ENCODE assay signal across 12 mouse cellular contexts in the genomic region with DNA sequence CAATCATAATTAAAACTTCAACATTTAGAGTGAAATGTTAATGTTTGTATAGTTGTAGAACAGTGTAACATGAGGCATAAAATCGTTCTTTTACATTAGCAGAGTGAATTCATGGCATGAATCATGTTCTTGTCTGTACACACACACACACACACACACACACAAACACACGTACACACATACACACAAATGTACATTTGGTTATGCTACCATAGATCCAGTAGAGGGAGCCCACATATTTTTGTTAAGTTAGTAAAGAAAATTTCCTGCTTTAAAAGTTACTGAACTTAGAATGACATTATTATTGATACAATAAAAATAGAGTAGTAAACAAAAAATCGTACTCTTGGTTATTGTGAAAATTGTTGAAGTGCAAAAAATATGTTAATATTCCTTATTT. TPM values are rescaled to one million over a fixed set of nuclear protein-coding genes. Genes with fewer than 3 reads are reported as not detected.
A peak's percentile ranks its signal among the peaks of the same experiment; 100 is the strongest.
DNase-seq lines count a peak whose midpoint lies in the region; ATAC-seq and TF ChIP-seq lines count a peak whose summit lies in the region.
"Had no signal": no experiment of that assay in that cellular context is flagged by ENCODE, and none has a peak within 500 bp of the region (broad histone marks: within the 10 kb centered on the region; RNA-seq: fewer than 3 reads in every experiment).

No protein-coding gene starts in this region.

- intact Hi-C loops in left cerebral cortex, adult 2 months (cut with DNase I): loop anchor here (2.0 kb wide), 1 partner anchor 112 kb away; no protein-coding TSS in a partner anchor
- intact Hi-C loops in left cerebral cortex, postnatal 4 days (cut with DNase I): loop anchor here (5.0 kb wide), 1 partner anchor 112 kb away; no protein-coding TSS in a partner anchor

- peak; percentile 52 for TF ChIP-seq RAD21 in CH12.LX (IDR thresholded peaks at IDR 0.05; ENCODE audit: low read depth, low read length)

- no peak for TF ChIP-seq POLR2A in CH12.LX (IDR thresholded peaks at IDR 0.05; ENCODE audit: low read depth, low read length)

- H3K4me3 ChIP-seq in embryonic facial prominence, embryonic 11.5 days (ENCODE audit: low read depth, low read length): no peak overlapping the region
- H3K4me3 ChIP-seq in embryonic facial prominence, embryonic 10.5 days: no peak overlapping the region
- no peak overlapping the region for H3K4me3 ChIP-seq in left cerebral cortex, adult 2 months
- no peak overlapping the region for H3K4me3 ChIP-seq in CH12.LX (replicated peaks in 1 of 3; ENCODE audit: low read depth in 2 of 3, low read length in 2 of 3, poor library complexity in 1 of 3)
- H3K4me3 ChIP-seq: myocyte had no signal

- no peaks in the 10 kb centered on the region for H3K36me3 ChIP-seq in embryonic facial prominence, embryonic 11.5 days (replicated peaks; ENCODE audit: control insufficient read depth, insufficient read depth, low read depth, low read length)
- no peaks in the 10 kb centered on the region for H3K36me3 ChIP-seq in embryonic facial prominence, embryonic 10.5 days (replicated peaks)
- no peaks in the 10 kb centered on the region for H3K36me3 ChIP-seq in CH12.LX (replicated peaks in 1 of 2; ENCODE audit: control insufficient read depth in 1 of 2, insufficient read depth in 1 of 2, low read length in 1 of 2)

- H3K9ac ChIP-seq in embryonic facial prominence, embryonic 11.5 days (replicated peaks; ENCODE audit: low read length): no peak overlapping the region
- H3K9ac ChIP-seq in CH12.LX (ENCODE audit: insufficient read depth, low read depth): no peak overlapping the region

- TF ChIP-seq CTCF in left cerebral cortex, adult 2 months (IDR thresholded peaks at IDR 0.05): peak; percentile 57
- peak in 1 of 2 experiments; percentile 66; a peak in 2 of 4 replicates for TF ChIP-seq CTCF in CH12.LX (conservative IDR thresholded peaks at IDR 0.05 in 1 of 2, IDR thresholded peaks at IDR 0.05 in 1 of 2; ENCODE audit: low read depth in 2 of 2, low read length in 2 of 2)

- in situ Hi-C loops in CH12.LX (cut with MboI; ENCODE audit: low pct_ligation_motif_present, low pct_unique_long_range_greater_than_20kb, low sequenced_read_pairs): no loop called here

- dilution Hi-C loops in CH12.LX (cut with MboI; ENCODE audit: extremely low pct_ligation_motif_present, extremely low pct_unique_long_range_greater_than_20kb, low sequenced_read_pairs): no loop called here

- H3K27me3 ChIP-seq in embryonic facial prominence, embryonic 11.5 days (ENCODE audit: control insufficient read depth, insufficient read depth, low read length): no peaks in the 10 kb centered on the region
- H3K27me3 ChIP-seq in embryonic facial prominence, embryonic 10.5 days (replicated peaks; ENCODE audit: low read depth, poor library complexity, severe bottlenecking): no peaks in the 10 kb centered on the region
- no peaks in the 10 kb centered on the region for H3K27me3 ChIP-seq in CH12.LX (replicated peaks)

- no peak for ATAC-seq in embryonic facial prominence, embryonic 11.5 days (replicated peaks; ENCODE audit: insufficient number of reproducible peaks, low FRiP score, low TSS enrichment, low read depth)

- WGBS in embryonic facial prominence, embryonic 11.5 days: 65% methylated on average over 3 of the region's 3 CpGs
- WGBS in embryonic facial prominence, embryonic 10.5 days: 76% methylated on average over 3 of the region's 3 CpGs

- DNase-seq in embryonic facial prominence, embryonic 11.5 days (ENCODE audit: low spot score): peak; percentile 46
- DNase-seq in embryonic facial prominence, embryonic 10.5 days (ENCODE audit: low spot score): no peak
- DNase-seq in left cerebral cortex, adult 2 months (ENCODE audit: extremely low spot score in 1 of 2, low spot score in 2 of 2): no peak
- no peak for DNase-seq in left cerebral cortex, postnatal 4 days
- DNase-seq in CH12.LX (ENCODE audit: extremely low read depth): no peak
- DNase-seq in naive thymus-derived CD4-positive, alpha-beta T cell, adult 2 months (ENCODE audit: low read depth): peak; percentile 30
- DNase-seq in spleen, postnatal 4 days (ENCODE audit: low spot score in 2 of 2): no peak
- DNase-seq in kidney, postnatal 14 days: no peak
- DNase-seq: thymus, adult 2 months had no signal

- no peak overlapping the region for H3K4me2 ChIP-seq in embryonic facial prominence, embryonic 11.5 days (ENCODE audit: low read depth, low read length)
- no peak overlapping the region for H3K4me2 ChIP-seq in CH12.LX (ENCODE audit: insufficient read depth, low read depth, poor library complexity, severe bottlenecking)
- H3K4me2 ChIP-seq: liver, embryonic 11.5 days had no signal

- no peaks in the 10 kb centered on the region for H3K79me2 ChIP-seq in CH12.LX (replicated peaks; ENCODE audit: control insufficient read depth, extremely low read depth, insufficient read depth, poor library complexity, severe bottlenecking)

- H3K9me3 ChIP-seq in embryonic facial prominence, embryonic 11.5 days (replicated peaks; ENCODE audit: control insufficient read depth, low read length): no peaks in the 10 kb centered on the region
- no peaks in the 10 kb centered on the region for H3K9me3 ChIP-seq in embryonic facial prominence, embryonic 10.5 days
- no peaks in the 10 kb centered on the region for H3K9me3 ChIP-seq in CH12.LX (replicated peaks; ENCODE audit: low read length)

- no peaks in the 10 kb centered on the region for H3K4me1 ChIP-seq in embryonic facial prominence, embryonic 11.5 days (ENCODE audit: control insufficient read depth, insufficient read depth, low read length)
- no peaks in the 10 kb centered on the region for H3K4me1 ChIP-seq in embryonic facial prominence, embryonic 10.5 days
- peaks cover 0 to 4% of the 10 kb centered on the region in 2 experiments; a peak in 2 of 4 replicates for H3K4me1 ChIP-seq in CH12.LX (ENCODE audit: control insufficient read depth in 1 of 2, insufficient read depth in 2 of 2)

- no peak overlapping the region for H3K27ac ChIP-seq in embryonic facial prominence, embryonic 11.5 days (replicated peaks; ENCODE audit: low read depth, low read length)
- no peak overlapping the region for H3K27ac ChIP-seq in embryonic facial prominence, embryonic 10.5 days (replicated peaks)
- no peak overlapping the region for H3K27ac ChIP-seq in left cerebral cortex, adult 2 months
- no peak overlapping the region for H3K27ac ChIP-seq in CH12.LX (ENCODE audit: insufficient read depth, low read depth)
- H3K27ac ChIP-seq: macrophage had no signal

- no peak for TF ChIP-seq EP300 in CH12.LX (IDR thresholded peaks at IDR 0.05; ENCODE audit: low read length)

TF ChIP-seq in CH12.LX, 34 proteins besides CTCF, POLR2A, EP300 and RAD21:
- TF ChIP-seq JUND (conservative IDR thresholded peaks at IDR 0.05; ENCODE audit: low read depth, low read length) (no peak), SMC3 (IDR thresholded peaks at IDR 0.05; ENCODE audit: low read depth, low read length) (peak; percentile 31)

RNA-seq across cellular contexts. Expression of a gene that starts 7.7 kb away (rescaled TPM):
- 38.6 and 45.1 TPM in 2 replicates for polyA plus RNA-seq in embryonic facial prominence, embryonic 11.5 days (2014; fragmentation: Nextera tagmentation; extraction: Ambion mirVana)
- polyA plus RNA-seq in embryonic facial prominence, embryonic 10.5 days (2016; fragmentation: Nextera tagmentation; extraction: Ambion mirVana): 38.1 and 39.8 TPM in 2 replicates
- 10 to 100 TPM; 62.0 to 63.9 TPM for total RNA-seq in left cerebral cortex, adult 2 months (2021)
- total RNA-seq in left cerebral cortex, postnatal 4 days (2021): 10 to 100 TPM; 77.2 to 80.3 TPM
- total RNA-seq in CH12.LX (2012; rRNA removed): 27.9 and 32.5 TPM in 2 replicates
- 50.6 and 57.9 TPM in 2 replicates for total RNA-seq in CH12.LX (2014; rRNA removed)
- polyA plus RNA-seq in CH12.LX (2012; ENCODE audit: insufficient read length, low read depth): 71.4 and 73.5 TPM in 2 replicates

Comparison
In these comparisons a context has a peak if more than half of its experiments do, and no peak if none do; other contexts are left out.
1. DNase-seq: peak in embryonic facial prominence, embryonic 11.5 days (single experiment) and naive thymus-derived CD4-positive, alpha-beta T cell, adult 2 months (single experiment); none in embryonic facial prominence, embryonic 10.5 days (single experiment), left cerebral cortex, adult 2 months (0 of 2), left cerebral cortex, postnatal 4 days (single experiment), CH12.LX (single experiment), spleen, postnatal 4 days (0 of 2) and kidney, postnatal 14 days (single experiment).